Mouse (Mus musculus) hindbrain, embryonic 14.5 days (tissue): Measurements from ENCODE around the gene Srarp. TPM values are rescaled to one million over a fixed set of nuclear protein-coding genes. Genes with fewer than 3 reads are reported as not detected.

ENCODE experiments used
- ATAC-seq: fragments of 200-750 bp; cut with Nextera tagmentation; 2 replicates; pipeline ENCODE4 v1.8.0; 2017; ENCODE audit warnings: moderate number of reproducible peaks, mild to moderate bottlenecking, moderate TSS enrichment, moderate library complexity; ENCODE audit not compliant: low FRiP score
- DNase-seq: peaks from one replicate; pipeline ENCODE4 v3.0.0-alpha.2; 2015; ENCODE audit warnings: low spot score
- H3K27ac ChIP-seq: fragments of 300-500 bp; sonication (generic); 2 replicates; pipeline ENCODE4 v1.5.1; 2014; ENCODE audit warnings: mild to moderate bottlenecking, moderate library complexity
- H3K27me3 ChIP-seq: fragments of 300-500 bp; sonication (generic); 2 replicates; pipeline ENCODE4 v1.6.1; 2014; ENCODE audit warnings: mild to moderate bottlenecking, low read length, mixed read lengths; ENCODE audit not compliant: control insufficient read depth, insufficient read depth
- H3K36me3 ChIP-seq: fragments of 300-500 bp; sonication (generic); replicated peaks from 2 replicates; pipeline ENCODE4 v1.6.1; 2014; ENCODE audit not compliant: control insufficient read depth, insufficient read depth
- H3K4me1 ChIP-seq: fragments of 300-500 bp; sonication (generic); replicated peaks from 2 replicates; pipeline ENCODE4 v1.6.1; 2014; ENCODE audit warnings: antibody characterized with exemption, low read length, mixed read lengths; ENCODE audit not compliant: control insufficient read depth, insufficient read depth
- H3K4me2 ChIP-seq: fragments of 300-500 bp; sonication (generic); replicated peaks from 2 replicates; pipeline ENCODE4 v1.6.1; 2014; ENCODE audit warnings: mild to moderate bottlenecking, moderate library complexity
- H3K4me3 ChIP-seq: fragments of 300-500 bp; sonication (generic); replicated peaks from 2 replicates; pipeline ENCODE4 v1.5.1; 2014; ENCODE audit warnings: mild to moderate bottlenecking, low read length
- H3K9ac ChIP-seq: fragments of 300-500 bp; sonication (generic); 2 replicates; pipeline ENCODE4 v1.6.1; 2014
- H3K9me3 ChIP-seq: fragments of 300-500 bp; sonication (generic); 2 replicates; pipeline ENCODE4 v1.6.1; 2016; ENCODE audit warnings: low read length; ENCODE audit not compliant: control insufficient read depth
- WGBS: fragments of 180-500 bp; shearing (Covaris S2); extraction: QIAGEN DNeasy Blood & Tissue Kit; methylation state at CpG from one replicate; pipeline ENCODE4 v1.1.7; 2014; 5-methylcytosine and 5-hydroxymethylcytosine counted together
- polyA plus RNA-seq: library from polyadenylated mRNA; unstranded; fragments of >200 nt; fragmentation: Nextera tagmentation; extraction: Ambion mirVana; gene quantifications from 2 replicates; pipeline ENCODE4 v1.2.1, GENCODE M21; 2014

The Srarp gene
- polyA plus RNA-seq, 1 experiment from 2014 or later: 0.29 TPM

DNA sequence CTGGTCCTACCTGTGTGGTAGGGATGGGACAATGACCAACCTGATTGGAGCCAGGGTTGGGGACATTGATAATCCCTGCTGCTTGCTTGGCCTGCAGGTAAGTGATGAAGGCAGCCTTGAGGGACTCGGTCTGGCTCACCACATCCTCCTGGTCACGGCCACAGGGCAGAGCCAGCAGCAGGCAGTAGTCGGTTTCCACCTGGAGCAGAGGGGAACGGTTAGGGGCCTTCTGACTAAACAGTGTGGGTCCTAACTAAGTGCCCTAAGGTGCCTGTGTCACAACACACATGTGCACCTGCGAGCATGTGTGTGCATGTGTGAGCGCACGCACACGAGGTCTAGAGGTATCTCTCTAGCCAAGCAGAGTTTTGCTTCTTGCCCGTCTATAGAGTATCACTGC is 33.4 kb upstream of the Srarp start:
- 94% methylated on average over 9 of the region's 9 CpGs for whole genome bisulfite sequencing
- Histone ChIP-seq H3K4me1 (no peaks in the 10 kb centered on the region), H3K27ac (no peak overlapping the region), H3K36me3 (peaks cover 98% of the 10 kb centered on the region), H3K4me3 (no peak overlapping the region), H3K9me3 (no peaks in the 10 kb centered on the region), H3K9ac (no peak overlapping the region), H3K4me2 (no peak overlapping the region), H3K27me3 (no peaks in the 10 kb centered on the region)
- DNase-seq: no peak
- no peak for ATAC-seq

DNA sequence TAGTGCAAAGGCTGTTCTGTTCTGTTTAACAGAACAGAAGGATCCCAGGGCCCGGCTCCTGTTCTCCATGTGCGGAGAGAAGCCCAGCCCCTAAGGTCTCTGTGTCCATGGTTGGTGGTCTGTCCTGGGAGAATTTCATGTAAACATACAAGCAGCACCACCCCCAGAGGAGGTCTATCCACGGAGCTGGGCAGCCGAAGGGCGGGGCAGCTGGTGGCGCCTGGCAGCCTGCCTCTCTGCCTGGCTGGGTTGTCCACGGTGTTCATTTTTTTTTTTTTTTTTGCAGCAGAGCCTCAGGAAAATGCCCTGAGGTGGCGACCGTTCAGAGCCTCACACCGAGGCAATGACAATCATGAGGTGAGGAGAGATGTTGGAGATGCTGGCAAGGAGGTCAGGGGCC is 32.7 kb upstream of the Srarp start:
- no peak for ATAC-seq
- Histone ChIP-seq H3K4me2 (no peak overlapping the region), H3K36me3 (peaks cover 98% of the 10 kb centered on the region), H3K9ac (no peak overlapping the region), H3K4me1 (no peaks in the 10 kb centered on the region), H3K4me3 (no peak overlapping the region), H3K27ac (no peak overlapping the region), H3K27me3 (no peaks in the 10 kb centered on the region), H3K9me3 (no peaks in the 10 kb centered on the region)
- 64% methylated on average over 10 of the region's 10 CpGs for WGBS
- no peak for DNase-seq

DNA sequence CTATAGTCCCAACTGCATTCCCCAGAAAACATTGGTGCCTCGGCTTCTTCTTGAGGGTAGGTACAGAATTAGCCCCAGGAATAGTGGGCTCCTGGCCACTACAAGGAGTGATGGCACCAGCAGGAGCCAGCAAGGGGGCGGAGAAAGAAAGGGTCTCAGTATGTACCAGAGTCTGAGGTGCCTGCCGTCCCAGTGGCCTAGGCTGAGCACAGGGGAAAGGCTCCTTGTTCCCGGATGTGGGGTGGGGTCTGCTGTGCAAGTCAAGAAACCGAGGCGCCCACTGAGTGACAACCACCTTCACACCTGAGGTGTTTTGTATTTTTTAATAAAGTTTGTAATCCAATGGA is 31.6 kb upstream of the Srarp start:
- DNase-seq: no peak
- WGBS: 84% methylated on average over 6 of the region's 6 CpGs
- no peak for ATAC-seq

DNA sequence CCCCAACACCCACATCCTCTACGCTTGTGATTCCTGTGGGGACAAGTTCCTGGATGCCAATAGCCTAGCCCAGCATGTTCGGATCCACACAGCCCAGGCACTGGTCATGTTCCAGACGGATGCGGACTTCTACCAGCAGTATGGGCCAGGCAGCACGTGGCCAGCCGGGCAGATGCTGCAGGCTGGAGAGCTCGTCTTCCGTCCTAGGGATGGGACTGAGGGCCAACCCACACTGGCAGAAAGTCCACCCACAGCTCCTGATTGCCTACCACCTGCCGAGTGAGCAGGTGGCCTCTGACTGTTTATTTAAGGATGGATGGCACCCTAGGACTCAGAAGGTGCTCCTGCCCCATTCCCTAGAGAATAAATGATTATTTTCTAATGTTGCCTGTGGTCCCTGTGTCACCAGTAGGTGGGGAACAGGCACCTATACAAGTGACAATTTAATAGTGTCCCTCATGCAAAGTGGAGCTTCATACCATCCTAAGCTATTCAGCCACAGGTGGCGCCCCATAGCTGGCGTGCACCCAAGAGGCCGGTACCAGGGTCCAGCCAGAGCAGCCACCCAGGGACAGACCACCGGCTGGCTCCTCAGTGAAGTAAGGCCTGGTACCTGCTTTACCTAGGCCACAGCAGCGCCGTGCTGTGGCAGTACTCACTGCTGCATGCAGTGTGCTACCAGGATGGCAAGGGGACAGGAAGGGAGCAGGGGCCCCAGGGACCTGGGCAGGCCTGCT is 31.1 kb upstream of the Srarp start:
- ATAC-seq: no peak
- no peaks in the 10 kb centered on the region for H3K27me3 ChIP-seq

More for the DNA sequence above, 31.6 kb upstream of the Srarp start:
- no peaks in the 10 kb centered on the region for H3K4me1 ChIP-seq
- H3K9ac ChIP-seq: no peak overlapping the region
- H3K27me3 ChIP-seq: no peaks in the 10 kb centered on the region
- H3K4me2 ChIP-seq: no peak overlapping the region
- no peak overlapping the region for H3K27ac ChIP-seq
- no peak overlapping the region for H3K4me3 ChIP-seq
- peaks cover 98% of the 10 kb centered on the region for H3K36me3 ChIP-seq
- no peaks in the 10 kb centered on the region for H3K9me3 ChIP-seq

DNA sequence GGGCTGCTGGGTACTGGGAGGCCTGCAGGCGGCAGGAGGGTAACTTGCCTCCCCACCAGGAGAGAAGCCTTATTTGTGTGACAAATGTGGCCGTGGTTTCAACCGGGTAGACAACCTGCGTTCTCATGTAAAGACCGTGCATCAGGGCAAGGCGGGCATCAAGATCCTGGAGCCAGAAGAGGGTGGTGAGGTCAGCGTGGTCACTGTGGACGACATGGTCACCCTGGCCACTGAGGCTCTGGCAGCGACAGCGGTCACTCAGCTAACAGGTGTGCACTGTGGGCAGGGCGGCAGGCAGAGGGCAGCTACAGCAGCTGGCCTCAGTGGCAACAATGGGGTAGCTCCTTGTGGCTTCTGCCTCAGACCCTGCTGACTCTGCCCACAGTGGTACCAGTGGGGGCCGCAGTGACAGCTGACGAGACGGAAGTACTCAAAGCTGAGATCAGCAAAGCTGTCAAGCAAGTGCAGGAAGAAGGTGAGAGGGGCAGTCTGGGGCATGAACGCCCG is 30.4 kb upstream of the Srarp start:
- no peak overlapping the region for H3K4me3 ChIP-seq
- no peaks in the 10 kb centered on the region for H3K9me3 ChIP-seq
- 88% methylated on average over 16 of the region's 16 CpGs for WGBS
- no peak overlapping the region for H3K27ac ChIP-seq
- H3K9ac ChIP-seq: no peak overlapping the region
- no peak for DNase-seq
- H3K4me2 ChIP-seq: no peak overlapping the region
- H3K4me1 ChIP-seq: no peaks in the 10 kb centered on the region
- no peak for ATAC-seq
- no peaks in the 10 kb centered on the region for H3K27me3 ChIP-seq
- H3K36me3 ChIP-seq: peaks cover 96% of the 10 kb centered on the region

More for the DNA sequence above, 31.1 kb upstream of the Srarp start:
- Histone ChIP-seq H3K4me2 (no peak overlapping the region), H3K36me3 (peaks cover 98% of the 10 kb centered on the region), H3K4me3 (no peak overlapping the region), H3K4me1 (no peaks in the 10 kb centered on the region), H3K27ac (no peak overlapping the region), H3K9me3 (no peaks in the 10 kb centered on the region), H3K9ac (no peak overlapping the region)
- DNase-seq: no peak
- 84% methylated on average over 15 of the region's 15 CpGs for WGBS

DNA sequence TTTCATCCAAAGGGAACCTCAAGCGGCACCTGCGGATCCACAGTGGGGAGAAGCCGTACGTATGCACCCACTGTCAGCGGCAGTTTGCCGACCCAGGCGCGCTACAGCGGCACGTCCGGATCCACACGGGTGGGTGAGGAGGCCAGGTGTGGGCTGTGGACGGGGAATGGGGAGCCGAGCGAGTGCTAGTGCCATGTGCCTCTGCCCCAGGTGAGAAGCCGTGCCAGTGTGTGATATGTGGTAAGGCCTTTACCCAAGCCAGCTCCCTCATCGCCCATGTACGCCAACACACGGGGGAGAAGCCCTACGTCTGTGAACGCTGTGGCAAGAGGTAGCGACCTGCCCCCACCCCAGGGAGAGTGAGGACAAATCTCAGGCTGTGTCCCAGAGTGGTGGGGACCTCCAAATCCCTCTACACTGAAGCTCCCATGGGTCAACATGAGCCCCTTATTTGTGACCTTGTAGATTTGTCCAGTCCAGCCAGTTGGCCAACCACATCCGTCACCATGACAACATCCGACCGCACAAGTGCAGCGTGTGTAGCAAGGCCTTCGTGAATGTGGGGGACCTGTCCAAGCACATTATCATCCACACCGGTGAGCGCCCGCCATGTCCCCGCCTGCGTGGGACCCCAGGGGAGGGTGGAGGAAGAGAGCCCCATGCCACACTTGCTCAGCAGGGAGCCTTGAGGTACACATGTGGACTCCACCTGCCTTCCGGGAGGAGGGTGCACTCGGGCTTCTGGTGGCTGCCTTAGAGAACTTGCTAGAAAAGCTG is 29.8 kb upstream of the Srarp start:
- no peak overlapping the region for H3K9ac ChIP-seq
- H3K9me3 ChIP-seq: no peaks in the 10 kb centered on the region
- 87% methylated on average over 34 of the region's 34 CpGs for WGBS
- no peak for DNase-seq
- no peaks in the 10 kb centered on the region for H3K4me1 ChIP-seq
- no peak overlapping the region for H3K4me3 ChIP-seq
- H3K27me3 ChIP-seq: no peaks in the 10 kb centered on the region
- no peak overlapping the region for H3K27ac ChIP-seq
- no peak for ATAC-seq
- no peak overlapping the region for H3K4me2 ChIP-seq
- peaks cover 89% of the 10 kb centered on the region for H3K36me3 ChIP-seq

DNA sequence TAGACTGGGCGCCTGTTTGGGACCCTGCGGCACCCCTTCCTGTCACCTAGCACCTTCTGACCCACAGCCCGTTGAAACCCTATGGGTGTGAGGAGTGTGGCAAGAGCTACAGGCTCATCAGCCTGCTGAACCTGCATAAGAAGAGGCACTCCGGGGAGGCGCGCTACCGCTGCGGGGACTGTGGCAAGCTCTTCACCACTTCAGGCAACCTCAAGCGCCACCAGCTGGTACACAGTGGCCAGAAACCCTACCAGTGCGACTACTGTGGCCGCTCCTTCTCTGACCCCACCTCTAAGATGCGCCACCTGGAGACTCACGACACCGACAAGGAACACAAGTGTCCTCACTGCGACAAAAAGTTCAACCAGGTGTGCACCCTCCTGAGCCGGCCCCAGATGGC is 28.8 kb upstream of the Srarp start:
- H3K4me1 ChIP-seq: no peaks in the 10 kb centered on the region
- H3K27me3 ChIP-seq: no peaks in the 10 kb centered on the region
- no peak overlapping the region for H3K4me2 ChIP-seq
- no peak overlapping the region for H3K27ac ChIP-seq
- H3K9me3 ChIP-seq: no peaks in the 10 kb centered on the region
- ATAC-seq: no peak
- H3K4me3 ChIP-seq: no peak overlapping the region
- H3K9ac ChIP-seq: no peak overlapping the region
- H3K36me3 ChIP-seq: peaks cover 84% of the 10 kb centered on the region
- no peak for DNase-seq
- 80% methylated on average over 16 of the region's 16 CpGs for whole genome bisulfite sequencing

DNA sequence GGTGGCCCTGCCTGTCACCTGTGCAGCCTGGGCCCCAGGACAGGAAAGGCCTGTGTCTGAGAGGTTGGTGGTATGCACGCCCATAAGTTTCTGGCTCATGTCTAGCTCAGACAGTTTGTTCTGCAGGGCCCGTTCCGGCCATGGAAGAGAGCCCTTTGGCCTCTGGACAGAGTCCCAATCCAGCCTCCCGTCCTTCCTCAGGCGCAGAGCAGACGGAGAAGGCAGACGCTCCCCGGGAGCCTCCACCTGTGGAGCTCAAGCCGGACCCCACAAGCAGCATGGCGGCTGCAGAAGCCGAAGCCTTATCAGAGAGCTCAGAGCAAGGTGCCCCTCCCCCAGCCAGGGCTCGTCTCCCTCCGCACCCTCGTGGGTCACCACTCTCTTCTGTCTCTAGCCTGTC is 27.6 kb upstream of the Srarp start:
- ATAC-seq (no peak), DNase-seq (no peak)
- no peaks in the 10 kb centered on the region for H3K9me3 ChIP-seq
- no peaks in the 10 kb centered on the region for H3K27me3 ChIP-seq
- peaks cover 72% of the 10 kb centered on the region for H3K36me3 ChIP-seq
- no peak overlapping the region for H3K4me3 ChIP-seq
- H3K9ac ChIP-seq: no peak overlapping the region
- H3K4me1 ChIP-seq: no peaks in the 10 kb centered on the region
- 83% methylated on average over 14 of the region's 14 CpGs for WGBS
- H3K27ac ChIP-seq: no peak overlapping the region
- H3K4me2 ChIP-seq: no peak overlapping the region

DNA sequence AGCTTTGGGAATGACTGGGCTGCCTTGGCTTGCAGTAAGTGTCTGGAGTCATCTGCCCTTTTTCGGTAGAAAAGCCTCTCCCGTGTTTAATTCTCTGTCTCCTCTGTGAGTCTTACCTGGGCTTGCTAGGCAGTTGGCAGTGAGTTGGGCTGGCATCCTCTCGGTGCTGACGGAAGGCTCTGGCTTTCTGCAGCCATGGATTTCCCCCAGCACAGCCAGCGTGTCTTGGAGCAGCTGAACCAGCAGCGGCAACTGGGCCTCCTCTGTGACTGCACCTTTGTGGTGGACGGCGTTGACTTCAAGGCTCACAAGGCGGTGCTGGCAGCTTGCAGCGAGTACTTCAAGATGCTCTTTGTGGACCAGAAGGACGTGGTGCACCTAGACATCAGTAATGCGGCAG is 25.7 kb upstream of the Srarp start:
- Histone ChIP-seq H3K4me1 (no peaks in the 10 kb centered on the region), H3K9me3 (no peaks in the 10 kb centered on the region), H3K36me3 (peaks cover 59% of the 10 kb centered on the region), H3K4me3 (no peak overlapping the region), H3K27me3 (no peaks in the 10 kb centered on the region), H3K27ac (no peak overlapping the region), H3K4me2 (no peak overlapping the region), H3K9ac (no peak overlapping the region)
- ATAC-seq: no peak
- DNase-seq: no peak
- 88% methylated on average over 12 of the region's 12 CpGs for WGBS
